Mouse (Mus musculus) ovary, adult 10 weeks (tissue): Measurements from ENCODE around the gene Bcap31. TPM values are rescaled to one million over a fixed set of nuclear protein-coding genes. Genes with fewer than 3 reads are reported as not detected.

Source experiments
- polyA plus RNA-seq: library from polyadenylated mRNA; stranded (reverse); fragments of 350-450 nt; fragmentation: Illumina TruSeq; extraction: RNeasy Lipid Tissue Mini Kit (QIAGEN cat#74804); gene quantifications from one replicate; pipeline ENCODE4 v1.2.3, GENCODE M21; 2014

The Bcap31 gene
- 139 TPM for polyA plus RNA-seq

DNA sequence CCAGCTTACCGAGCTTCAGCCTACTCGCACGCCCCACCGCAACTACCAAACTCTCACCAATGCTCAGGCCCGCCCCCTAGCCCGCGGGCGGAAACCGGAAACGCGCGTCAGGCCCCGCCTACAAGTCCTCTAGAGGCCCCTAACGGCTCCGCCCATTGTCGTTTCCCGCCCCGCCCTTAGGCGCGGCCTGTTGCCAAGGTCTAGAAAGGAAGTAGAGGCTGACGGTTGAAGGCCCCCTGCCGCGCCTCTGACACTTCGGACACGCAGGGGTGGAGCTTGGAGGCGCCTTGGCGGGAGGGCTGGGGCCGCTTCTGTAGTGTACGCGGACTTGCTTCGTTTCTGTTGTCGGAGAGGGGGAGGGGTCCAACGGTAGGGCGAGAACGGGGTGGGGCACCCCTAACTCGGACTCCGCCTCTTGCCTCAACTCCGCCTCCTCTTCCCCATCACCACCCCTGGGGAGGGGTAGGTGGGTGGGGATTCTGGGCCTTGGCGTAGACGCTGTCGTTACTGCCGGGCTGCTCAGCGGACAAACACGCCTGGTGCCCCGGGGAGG is at the start of gene Bcap31, which contains the start of gene Abcd1:
Bcap31 (minus strand) TSS at position 67 of the 553 bp plus-strand sequence.
Abcd1 (plus strand) TSS at position 489 of the 553 bp plus-strand sequence.

DNA sequence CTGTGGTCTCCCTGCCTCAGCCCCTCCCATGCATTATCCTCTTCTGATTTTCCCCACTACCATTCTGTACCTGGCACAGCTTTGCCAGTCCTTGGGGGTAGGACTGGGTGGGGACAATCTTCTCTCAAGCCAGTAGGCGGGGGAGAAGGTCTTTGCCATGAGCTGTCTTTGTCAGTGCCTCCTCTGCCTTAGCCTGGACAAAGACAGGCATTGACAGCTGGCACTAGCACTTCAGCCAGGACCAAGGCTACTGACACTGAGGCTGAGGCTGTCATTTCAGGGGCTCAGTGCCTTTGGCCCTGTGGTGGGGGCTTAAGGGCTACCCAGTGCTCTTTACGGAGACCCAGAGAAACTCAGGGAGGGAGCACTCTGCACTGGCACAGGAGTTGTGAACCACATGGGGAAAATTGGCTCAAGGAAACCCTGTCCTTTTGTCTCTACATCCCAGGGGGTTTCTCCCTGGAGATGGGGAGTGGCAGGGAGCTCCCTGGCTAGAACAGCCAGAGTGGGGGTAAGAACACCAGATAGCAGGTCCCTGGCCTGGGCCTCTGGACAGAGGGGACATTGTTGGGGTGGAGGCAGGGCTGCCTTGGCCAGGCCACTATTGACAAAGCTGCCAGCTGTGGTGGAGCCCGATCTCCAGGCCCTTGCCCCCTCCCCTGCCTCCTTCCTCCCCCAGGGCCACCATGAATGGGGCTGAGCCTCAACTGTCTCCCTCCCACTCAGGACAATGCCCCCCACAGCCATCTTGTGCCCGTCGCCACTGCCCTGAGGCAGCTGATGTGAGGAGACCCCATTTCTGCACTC is 40.6 kb upstream of the Bcap31 start, which contains the start of gene Plxnb3:
Plxnb3 (plus strand) TSS at position 757 of the 807 bp plus-strand sequence.

DNA sequence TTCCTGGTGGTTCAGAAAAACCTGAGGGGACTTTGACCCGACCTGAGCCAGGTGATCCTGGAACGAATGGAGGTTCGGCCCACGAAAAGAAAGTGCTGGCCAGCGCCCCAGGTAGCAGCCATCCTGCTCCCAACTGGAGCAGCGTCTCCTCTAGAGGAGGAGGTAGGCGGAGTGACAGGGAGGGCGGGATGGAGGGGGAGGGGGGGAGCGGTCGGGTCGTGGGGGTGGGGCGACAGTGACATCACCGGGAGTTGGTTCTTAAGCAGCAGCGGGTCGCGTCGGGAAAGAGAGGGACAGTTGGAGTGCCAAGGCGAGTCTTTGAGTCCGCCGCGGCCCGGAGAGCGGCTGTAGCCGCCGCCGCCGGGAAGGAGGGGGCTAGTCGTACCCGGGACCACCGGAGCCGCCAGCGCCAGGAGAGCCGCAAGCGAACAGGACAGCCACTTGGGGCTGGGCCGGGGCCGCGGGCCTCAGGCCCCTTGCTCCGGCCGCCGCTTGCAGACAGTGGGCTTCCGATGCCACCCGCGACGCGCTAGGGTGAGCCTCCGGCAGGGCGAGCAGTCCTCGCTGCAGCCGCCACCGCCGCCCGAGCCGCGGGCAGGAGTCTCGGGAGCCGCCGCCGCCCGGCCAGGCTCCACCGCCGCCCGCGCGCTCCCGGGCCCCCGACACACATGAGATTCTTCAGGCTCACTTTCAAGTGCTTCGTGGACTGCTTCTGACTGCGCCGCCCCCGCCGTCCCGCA is 42.9 kb downstream of the Bcap31 start, which contains the start of gene Slc6a8:
Slc6a8 (plus strand) TSS at position 272 of the 740 bp plus-strand sequence.

DNA sequence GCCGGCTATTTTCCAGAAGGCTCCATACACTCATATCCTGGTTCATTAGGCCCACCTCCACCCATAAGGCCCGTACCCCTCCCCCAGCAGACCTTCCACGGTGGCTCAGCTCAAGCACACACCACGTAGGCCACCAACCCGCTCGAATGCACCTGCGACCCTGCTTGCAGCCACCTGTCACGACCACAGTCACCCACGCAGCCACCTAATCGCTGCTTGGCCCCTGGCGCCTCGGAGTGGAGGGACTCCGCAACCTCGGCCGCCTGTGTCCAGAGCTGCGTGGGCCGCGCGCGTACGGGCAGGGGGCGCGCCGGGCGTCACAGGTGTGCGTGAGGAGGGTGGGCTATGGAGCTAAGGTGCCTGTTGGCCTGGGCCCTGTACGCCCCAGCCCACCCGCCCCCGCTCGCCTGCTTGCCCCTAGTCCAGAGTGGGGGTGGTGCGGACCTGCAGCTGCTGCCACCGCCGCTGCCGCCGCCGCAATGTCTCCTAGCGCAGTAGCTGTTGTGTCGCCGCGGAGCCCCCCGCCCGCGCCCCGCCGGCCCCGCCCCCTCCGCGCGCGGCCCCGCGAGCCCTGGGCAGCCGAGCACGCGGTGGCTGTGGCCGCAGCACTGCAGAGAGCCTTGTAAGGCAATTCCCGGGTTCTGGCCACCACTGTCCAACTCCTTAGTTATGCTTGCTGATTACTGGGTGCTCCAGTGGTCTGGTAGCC is 56.2 kb downstream of the Bcap31 start, which contains the start of gene Pnck:
Pnck (minus strand) TSS at position 543 of the 709 bp plus-strand sequence.

DNA sequence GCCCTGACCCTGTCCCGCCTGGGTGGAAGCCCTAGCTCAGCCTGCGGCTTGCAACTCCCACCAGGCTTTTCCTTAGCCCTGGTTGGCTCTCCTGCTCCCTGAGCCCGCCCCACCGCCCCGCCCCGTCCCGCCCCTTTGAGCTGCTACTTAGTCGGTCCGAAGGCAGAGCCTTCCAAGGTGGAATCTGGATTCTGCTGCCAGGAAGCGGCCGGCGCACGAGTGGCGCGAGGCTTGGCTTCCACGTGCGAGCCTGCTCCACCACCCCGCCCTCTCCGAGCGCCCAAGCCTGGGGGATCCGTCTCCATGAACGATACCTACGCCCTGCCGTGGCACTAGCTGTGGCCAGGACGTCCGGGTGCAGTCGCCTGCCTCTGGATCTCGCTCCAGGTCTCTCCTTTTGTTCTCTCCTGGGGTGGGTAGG is 76.7 kb downstream of the Bcap31 start, which contains the start of gene Dusp9:
Dusp9 (plus strand) TSS at position 165 of the 421 bp plus-strand sequence.

Other genes with a start within 250 kb of the Bcap31 start
- gene Bgn, start 232.6 kb downstream of the Bcap31 start, polyA plus RNA-seq: 258 TPM
- gene Atp2b3, start 213.1 kb downstream of the Bcap31 start, polyA plus RNA-seq: 1.3 TPM
- gene Dusp9, start 76.8 kb downstream of the Bcap31 start, polyA plus RNA-seq: not detected
- not detected for gene Pnck, start 56.1 kb downstream of the Bcap31 start, polyA plus RNA-seq
- gene Slc6a8, start 43.0 kb downstream of the Bcap31 start, polyA plus RNA-seq: 24.7 TPM
- 1.4 TPM for gene Abcd1, start 422 bp upstream of the Bcap31 start, polyA plus RNA-seq
- not detected for gene Plxnb3, start 40.9 kb upstream of the Bcap31 start, polyA plus RNA-seq
- not detected for gene Srpk3, start 58.2 kb upstream of the Bcap31 start, polyA plus RNA-seq
- gene Idh3g, start 70.7 kb upstream of the Bcap31 start, polyA plus RNA-seq: 19.0 TPM
- 14.9 TPM for gene Ssr4, start 70.9 kb upstream of the Bcap31 start, polyA plus RNA-seq
- 1.2 TPM for gene Pdzd4, start 108.8 kb upstream of the Bcap31 start, polyA plus RNA-seq
- not detected for gene Avpr2, start 175.9 kb upstream of the Bcap31 start, polyA plus RNA-seq
- gene L1cam, start 179.9 kb upstream of the Bcap31 start, polyA plus RNA-seq: 0.48 TPM
- gene Arhgap4, start 205.7 kb upstream of the Bcap31 start, polyA plus RNA-seq: 0.46 TPM
- gene Naa10, start 205.8 kb upstream of the Bcap31 start, polyA plus RNA-seq: 6.2 TPM
- 2.0 TPM for gene Renbp, start 214.7 kb upstream of the Bcap31 start, polyA plus RNA-seq